Mouse (Mus musculus) E14TG2a.4 (cell line): ENCODE data around the gene Disc1.

ENCODE experiments used
- CTCF ChIP-seq: conservative IDR thresholded peaks from 2 replicates; pipeline ENCODE4 v1.5.1; 2014; ENCODE audit warnings: low read length
- POU5F1 ChIP-seq: IDR thresholded peaks from 2 replicates; pipeline ENCODE4 v1.6.1; 2014; ENCODE audit warnings: low read length, borderline replicate concordance

DNA sequence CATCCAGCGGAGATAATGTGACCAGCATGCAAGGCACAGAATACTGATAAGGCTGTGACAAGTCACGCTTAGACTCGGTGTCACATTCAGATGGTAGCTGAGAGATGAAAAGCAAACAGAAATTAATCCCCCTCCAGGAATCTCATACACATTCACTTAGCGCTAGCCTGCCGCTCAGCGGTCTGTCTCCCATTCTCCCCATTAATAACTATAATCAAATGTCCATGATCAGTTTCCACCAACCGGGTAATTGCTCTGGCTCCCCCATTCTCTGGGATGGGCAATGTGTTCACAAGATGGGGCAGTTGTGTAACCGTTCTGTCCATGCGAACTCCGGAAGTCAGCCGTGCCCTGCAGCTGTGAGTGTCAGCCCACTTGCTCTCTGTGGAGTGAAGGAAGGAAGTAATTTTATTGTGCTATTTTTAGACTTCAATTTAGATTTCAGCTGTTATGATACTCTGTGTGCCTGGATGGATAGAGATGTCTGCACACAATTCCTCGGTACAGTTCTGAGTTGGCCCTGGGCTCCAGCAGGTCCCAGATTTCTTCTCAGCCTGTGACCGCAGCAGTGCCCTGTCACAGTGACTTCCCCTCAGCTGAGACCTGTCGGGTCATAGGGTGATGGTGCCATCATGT is 173.1 kb downstream of the Disc1 start:
- TF ChIP-seq CTCF (no peak), POU5F1 (no peak)
